Mouse (Mus musculus) heart, postnatal 0 days (tissue): ENCODE measurements at regions not wholly inside any gene's neighbourhood (a gene's known extent, or its start where the extent isn't known, plus 50 kb on each side); places are given as distances from the start of the nearest gene placed in this dataset.

Experiments used
- ATAC-seq: fragments of 200-750 bp; cut with Nextera tagmentation; 2 replicates; pipeline ENCODE4 v1.8.0; 2017; ENCODE audit warnings: low read depth, moderate number of reproducible peaks, moderate library complexity; ENCODE audit not compliant: insufficient read depth
- DNase-seq: peaks from one replicate; pipeline ENCODE4 v3.0.0-alpha.2; 2016; ENCODE audit warnings: low spot score
- H3K27ac ChIP-seq: fragments of 300-500 bp; sonication (generic); 2 replicates; pipeline ENCODE4 v1.5.1; 2014; ENCODE audit warnings: low read depth, mild to moderate bottlenecking
- H3K27me3 ChIP-seq: fragments of 300-500 bp; sonication (generic); 2 replicates; pipeline ENCODE4 v1.6.1; 2014; ENCODE audit warnings: low read length, mixed read lengths; ENCODE audit not compliant: control insufficient read depth, insufficient read depth
- H3K36me3 ChIP-seq: fragments of 300-500 bp; sonication (generic); replicated peaks from 2 replicates; pipeline ENCODE4 v1.6.1; 2014; ENCODE audit warnings: low read length, mixed read lengths; ENCODE audit not compliant: control insufficient read depth, insufficient read depth
- H3K4me1 ChIP-seq: fragments of 300-500 bp; sonication (generic); 2 replicates; pipeline ENCODE4 v1.6.1; 2014; ENCODE audit warnings: antibody characterized with exemption; ENCODE audit not compliant: control insufficient read depth, insufficient read depth
- H3K4me2 ChIP-seq: fragments of 300-500 bp; sonication (generic); 2 replicates; pipeline ENCODE4 v1.6.1; 2014; ENCODE audit warnings: low read depth, mild to moderate bottlenecking, low read length, moderate library complexity
- H3K4me3 ChIP-seq: fragments of 300-500 bp; sonication (generic); 2 replicates; pipeline ENCODE4 v1.5.1; 2014; ENCODE audit warnings: low read depth, low read length
- H3K9ac ChIP-seq: fragments of 300-500 bp; sonication (generic); replicated peaks from 2 replicates; pipeline ENCODE4 v1.6.1; 2014; ENCODE audit warnings: low read depth, low read length, mixed read lengths
- H3K9me3 ChIP-seq: fragments of 300-500 bp; sonication (generic); replicated peaks from 2 replicates; pipeline ENCODE4 v1.6.1; 2016; ENCODE audit warnings: low read length; ENCODE audit not compliant: control insufficient read depth
- CTCF ChIP-seq: IDR thresholded peaks from 2 replicates; pipeline ENCODE4 v1.5.1; 2016; ENCODE audit warnings: antibody characterized with exemption, control low read depth, low read depth
- EP300 ChIP-seq: IDR thresholded peaks from 2 replicates; pipeline ENCODE4 v1.6.1; 2016; ENCODE audit warnings: antibody characterized with exemption, low read depth
- WGBS: fragments of 180-500 bp; shearing (Covaris S2); extraction: QIAGEN DNeasy Blood & Tissue Kit; methylation state at CpG from one replicate; pipeline ENCODE4 v1.1.7; 2014; 5-methylcytosine and 5-hydroxymethylcytosine counted together

GRCm38 (mm10) chr8:91922211-91922874 lies 120.5 kb upstream of the Irx3 start:
- no peaks in the 10 kb centered on the region for H3K27me3 ChIP-seq
- no peak for TF ChIP-seq CTCF
- TF ChIP-seq EP300, result no peak
- no peak; the same call in 1 of the 2 replicates for ATAC-seq

GRCm38 (mm10) chr8:91917834-91918233 lies 116.0 kb upstream of the Irx3 start:
- 90% methylated on average over 5 of the region's 5 CpGs for WGBS
- ATAC-seq, result no peak
- TF ChIP-seq CTCF (no peak), EP300 (no peak)
- DNase-seq, result no peak
- no peaks in the 10 kb centered on the region for H3K4me1 ChIP-seq
- no peak overlapping the region for H3K4me2 ChIP-seq
- H3K9me3 ChIP-seq, result no peaks in the 10 kb centered on the region
- no peaks in the 10 kb centered on the region for H3K27me3 ChIP-seq
- H3K36me3 ChIP-seq, result no peaks in the 10 kb centered on the region
- H3K4me3 ChIP-seq, result no peak overlapping the region
- H3K27ac ChIP-seq, result no peak overlapping the region
- H3K9ac ChIP-seq, result no peak overlapping the region

More at GRCm38 (mm10) chr8:91922211-91922874, 120.5 kb upstream of the Irx3 start:
- H3K36me3 ChIP-seq, result no peaks in the 10 kb centered on the region
- H3K4me2 ChIP-seq, result no peak overlapping the region
- H3K9me3 ChIP-seq, result no peaks in the 10 kb centered on the region
- no peak overlapping the region for H3K4me3 ChIP-seq
- 0 out of 2 replicates have a peak, but pooled peaks cover 8% of the 10 kb centered on the region for H3K4me1 ChIP-seq
- 78% methylated on average over 3 of the region's 3 CpGs for WGBS
- DNase-seq, result no peak
- no peak overlapping the region for H3K27ac ChIP-seq
- H3K9ac ChIP-seq, result no peak overlapping the region

- Histone ChIP-seq H3K4me1 (no peaks in the 10 kb centered on the region), H3K27me3 (no peaks in the 10 kb centered on the region), H3K27ac (no peak overlapping the region), H3K9me3 (no peaks in the 10 kb centered on the region), H3K4me3 (no peak overlapping the region), H3K9ac (no peak overlapping the region), H3K36me3 (no peaks in the 10 kb centered on the region), H3K4me2 (no peak overlapping the region)
- 85% methylated on average over 5 of the region's 5 CpGs for WGBS
- TF ChIP-seq EP300 (no peak), CTCF (no peak)
- no peak for ATAC-seq
- DNase-seq, result no peak
Measured at GRCm38 (mm10) chr8:91913971-91914370, 112.1 kb upstream of the Irx3 start.

GRCm38 (mm10) chr8:91913121-91913520 lies 111.3 kb upstream of the Irx3 start:
- 42% methylated on average over 6 of the region's 6 CpGs for WGBS
- Histone ChIP-seq H3K27ac (no peak overlapping the region), H3K27me3 (no peaks in the 10 kb centered on the region), H3K4me3 (no peak overlapping the region), H3K4me1 (no peaks in the 10 kb centered on the region), H3K4me2 (no peak overlapping the region), H3K9ac (no peak overlapping the region), H3K9me3 (no peaks in the 10 kb centered on the region), H3K36me3 (no peaks in the 10 kb centered on the region)
- DNase-seq (no peak), ATAC-seq (no peak)
- no peak for TF ChIP-seq EP300
- TF ChIP-seq CTCF, result no peak

- 65% methylated on average over 14 of the region's 14 CpGs for WGBS
- H3K9ac ChIP-seq, result no peak overlapping the region
- H3K36me3 ChIP-seq, result no peaks in the 10 kb centered on the region
- no peak overlapping the region for H3K4me2 ChIP-seq
- no peak overlapping the region for H3K27ac ChIP-seq
- ATAC-seq (no peak), DNase-seq (no peak)
- H3K4me1 ChIP-seq, result no peaks in the 10 kb centered on the region
- no peaks in the 10 kb centered on the region for H3K27me3 ChIP-seq
- H3K9me3 ChIP-seq, result no peaks in the 10 kb centered on the region
- no peak overlapping the region for H3K4me3 ChIP-seq
- TF ChIP-seq EP300 (no peak), CTCF (no peak)
Measured at GRCm38 (mm10) chr8:91909637-91910383, 107.9 kb upstream of the Irx3 start.
